Mouse (Mus musculus): Measurements from ENCODE around the gene Ankrd13a. TPM values are rescaled to one million over a fixed set of nuclear protein-coding genes. Genes with fewer than 3 reads are reported as not detected.

The Ankrd13a gene
- polyA plus RNA-seq, 2 experiments, result 38.6 to 46.6 TPM

- peak overlapping the region; percentile 95 for H3K4me2 ChIP-seq (ENCODE audit: low read depth)
- no peaks in the 10 kb centered on the region for H3K27me3 ChIP-seq (ENCODE audit: control insufficient read depth, insufficient read depth, low read length)
- ATAC-seq (ENCODE audit: insufficient read depth), result peak; percentile 45
- peak overlapping the region; percentile 61 for H3K27ac ChIP-seq
- peak overlapping the region; percentile 88 to 100 for H3K4me3 ChIP-seq (ENCODE audit: insufficient read depth in 1 of 2, low read depth in 2 of 2, low read length in 2 of 2)
- no peaks in the 10 kb centered on the region; the same call in 1 of the 2 replicates for H3K36me3 ChIP-seq (replicated peaks; ENCODE audit: control insufficient read depth, insufficient read depth, low read depth)
- DNase-seq (ENCODE audit: low read depth in 3 of 3, low spot score in 3 of 3), result peak in 1 of 3 experiments; percentile 31
- TF ChIP-seq CTCF (IDR thresholded peaks at IDR 0.05; ENCODE audit: low read depth) (no peak), EP300 (IDR thresholded peaks at IDR 0.05; ENCODE audit: low read depth) (no peak)
- H3K9me3 ChIP-seq (ENCODE audit: control insufficient read depth, low read length), result no peaks in the 10 kb centered on the region
- peak overlapping the region; percentile 98 for H3K9ac ChIP-seq (replicated peaks)
- WGBS (ENCODE audit: insufficient replicate concordance), result under 1% methylated on average over 39 of the region's 57 CpGs
- peaks cover 10 to 22% of the 10 kb centered on the region in 2 experiments for H3K4me1 ChIP-seq (replicated peaks; ENCODE audit: control insufficient read depth in 2 of 2, insufficient read depth in 2 of 2, low read length in 1 of 2)
Observed at GRCm38 (mm10) chr5:114772456-114773203, 1.8 kb upstream of the Ankrd13a start.

GRCm38 (mm10) chr5:114773211-114773710, 1.2 kb upstream of the Ankrd13a start:
- WGBS (ENCODE audit: insufficient replicate concordance), result under 1% methylated on average over 51 of the region's 52 CpGs
- peak overlapping the region; percentile 98 for H3K9ac ChIP-seq (replicated peaks)
- peaks cover 15 to 26% of the 10 kb centered on the region in 2 experiments for H3K4me1 ChIP-seq (replicated peaks; ENCODE audit: control insufficient read depth in 2 of 2, insufficient read depth in 2 of 2, low read length in 1 of 2)
- peak overlapping the region; percentile 91 to 100 for H3K4me3 ChIP-seq (ENCODE audit: insufficient read depth in 1 of 2, low read depth in 2 of 2, low read length in 2 of 2)
- H3K27ac ChIP-seq, result peak overlapping the region; percentile 67
- no peaks in the 10 kb centered on the region; the same call in 1 of the 2 replicates for H3K36me3 ChIP-seq (replicated peaks; ENCODE audit: control insufficient read depth, insufficient read depth, low read depth)
- H3K27me3 ChIP-seq (ENCODE audit: control insufficient read depth, insufficient read depth, low read length), result no peaks in the 10 kb centered on the region
- ATAC-seq (ENCODE audit: insufficient read depth), result peak; percentile 77
- no peak for TF ChIP-seq CTCF (IDR thresholded peaks at IDR 0.05; ENCODE audit: low read depth)
- TF ChIP-seq EP300 (IDR thresholded peaks at IDR 0.05; ENCODE audit: low read depth), result no peak
- peak overlapping the region; percentile 95 for H3K4me2 ChIP-seq (ENCODE audit: low read depth)
- H3K9me3 ChIP-seq (ENCODE audit: control insufficient read depth, low read length), result no peaks in the 10 kb centered on the region
- peak; percentile 93 to 98 (median 98) for DNase-seq (ENCODE audit: low read depth in 3 of 3, low spot score in 3 of 3)

- Histone ChIP-seq H3K36me3 (replicated peaks; ENCODE audit: control insufficient read depth, insufficient read depth, low read depth) (no peaks in the 10 kb centered on the region; the same call in 1 of the 2 replicates), H3K9me3 (ENCODE audit: control insufficient read depth, low read length) (no peaks in the 10 kb centered on the region), H3K27me3 (ENCODE audit: control insufficient read depth, insufficient read depth, low read length) (no peaks in the 10 kb centered on the region), H3K4me1 (replicated peaks; ENCODE audit: control insufficient read depth in 2 of 2, insufficient read depth in 2 of 2, low read length in 1 of 2) (peaks cover 16 to 30% of the 10 kb centered on the region in 2 experiments), H3K4me2 (ENCODE audit: low read depth) (peak overlapping the region; percentile 95), H3K27ac (peak overlapping the region; percentile 67), H3K4me3 (ENCODE audit: insufficient read depth in 1 of 2, low read depth in 2 of 2, low read length in 2 of 2) (peak overlapping the region; percentile 91 to 100), H3K9ac (replicated peaks) (peak overlapping the region; percentile 97)
- no peak for DNase-seq (ENCODE audit: low read depth in 3 of 3, low spot score in 3 of 3)
- TF ChIP-seq EP300 (IDR thresholded peaks at IDR 0.05; ENCODE audit: low read depth), result no peak
- TF ChIP-seq CTCF (IDR thresholded peaks at IDR 0.05; ENCODE audit: low read depth), result no peak
- WGBS (ENCODE audit: insufficient replicate concordance), result under 1% methylated on average over 11 of the region's 11 CpGs
- no peak for ATAC-seq (ENCODE audit: insufficient read depth)
Observed at GRCm38 (mm10) chr5:114773780-114774179, 697 bp upstream of the Ankrd13a start.

GRCm38 (mm10) chr5:114775056-114775979, 841 bp downstream of the Ankrd13a start, which contains the start of gene Git2:
TSS of gene Git2 (minus strand) at chr5:114775517.
- no peaks in the 10 kb centered on the region; the same call in 1 of the 2 replicates for H3K36me3 ChIP-seq (replicated peaks; ENCODE audit: control insufficient read depth, insufficient read depth, low read depth)
- ATAC-seq (ENCODE audit: insufficient read depth) (no peak), DNase-seq (ENCODE audit: low read depth in 3 of 3, low spot score in 3 of 3) (peak in 1 of 3 experiments; percentile 32)
- H3K27me3 ChIP-seq (ENCODE audit: control insufficient read depth, insufficient read depth, low read length), result no peaks in the 10 kb centered on the region
- H3K4me2 ChIP-seq (ENCODE audit: low read depth), result peak within 1 kb of the TSS; percentile 95
- TF ChIP-seq EP300 (IDR thresholded peaks at IDR 0.05; ENCODE audit: low read depth) (no peak), CTCF (IDR thresholded peaks at IDR 0.05; ENCODE audit: low read depth) (no peak)
- WGBS (ENCODE audit: insufficient replicate concordance), result under 1% methylated on average over 58 of the region's 63 CpGs
- peaks cover 20 to 38% of the 10 kb centered on the region in 2 experiments for H3K4me1 ChIP-seq (replicated peaks; ENCODE audit: control insufficient read depth in 2 of 2, insufficient read depth in 2 of 2, low read length in 1 of 2)
- H3K27ac ChIP-seq, result peak within 1 kb of the TSS; percentile 67
- peak within 1 kb of the TSS; percentile 97 for H3K9ac ChIP-seq (replicated peaks)
- peak within 1 kb of the TSS; percentile 91 to 100 for H3K4me3 ChIP-seq (ENCODE audit: insufficient read depth in 1 of 2, low read depth in 2 of 2, low read length in 2 of 2)
- H3K9me3 ChIP-seq (ENCODE audit: control insufficient read depth, low read length), result no peaks in the 10 kb centered on the region
